Mouse (Mus musculus) testis, adult 2 months (tissue): ENCODE measurements around the gene Foxc2.
A peak's percentile ranks its signal among the peaks of the same experiment; 100 is the strongest.

Source experiments
- CTCF ChIP-seq: fragments of 200-500 bp; IDR thresholded peaks from 2 replicates; pipeline ENCODE4 v1.5.1; 2012; ENCODE audit warnings: low read depth, mild to moderate bottlenecking, inconsistent platforms, low read length, moderate library complexity; ENCODE audit not compliant: control insufficient read depth, insufficient read depth, insufficient replicate concordance
- POLR2A ChIP-seq: fragments of 200-500 bp; IDR thresholded peaks from 2 replicates; pipeline ENCODE4 v1.6.1; 2012; ENCODE audit warnings: low read depth, mild to moderate bottlenecking, inconsistent platforms, low read length, moderate library complexity; ENCODE audit not compliant: control insufficient read depth

GRCm38 (mm10) chr8:121125311-121125876 lies 9.4 kb downstream of the Foxc2 start:
- TF ChIP-seq CTCF, result peak; percentile 6; the same call in 1 of the 2 replicates
- TF ChIP-seq POLR2A, result no peak
